Mouse (Mus musculus) mouse embryonic stem cell (cell line): Measurements from ENCODE around the gene Gpc3.
"Not testable (repeated sequence)": the region's sequence is repeated elsewhere in the genome, so short reads cannot be mapped to it uniquely, and the experiment has no call there.

ENCODE experiments used
- in situ Hi-C, 2 experiments: fragments of 300-500 bp; cut with MboI; formaldehyde crosslinking; loops; 1 replicate in 1 of 2; 3 replicates in 1 of 2; pipeline ENCODE4 v1.14.3; 2019 to 2020; ENCODE audit warnings: low sequenced_read_pairs in 2 of 2, low pct_unique_long_range_greater_than_20kb in 1 of 2, mixed read lengths in 1 of 2; ENCODE audit not compliant: unreplicated experiment in 1 of 2

Gpc3 gene

GRCm38 (mm10) chrX:52350631-52351030 lies 263.1 kb downstream of the Gpc3 start:
- in situ Hi-C loops = loop anchor here in 1 of 2 experiments (25.0 kb wide), 1 partner anchor 188 kb away; the partner anchor contains the start of gene Gpc4

- in situ Hi-C loops = no loop called here
Measured at GRCm38 (mm10) chrX:52348773-52349172, 265.0 kb downstream of the Gpc3 start.

GRCm38 (mm10) chrX:52344018-52344417 lies 269.7 kb downstream of the Gpc3 start:
- in situ Hi-C loops = no loop called here

- in situ Hi-C loops = no loop called here
Measured at GRCm38 (mm10) chrX:52340251-52340650, 273.5 kb downstream of the Gpc3 start.

- in situ Hi-C loops = no loop called here
Measured at GRCm38 (mm10) chrX:52321791-52322190, 292.0 kb downstream of the Gpc3 start.

GRCm38 (mm10) chrX:52320653-52321052 lies 293.1 kb downstream of the Gpc3 start:
- in situ Hi-C loops = no loop called here

- in situ Hi-C loops = no loop called here
Measured at GRCm38 (mm10) chrX:52310976-52311375, 302.8 kb downstream of the Gpc3 start.

GRCm38 (mm10) chrX:52305226-52305625 lies 308.5 kb downstream of the Gpc3 start:
- in situ Hi-C loops = no loop called here

GRCm38 (mm10) chrX:52288792-52289191 lies 325.0 kb downstream of the Gpc3 start:
- in situ Hi-C loops = no loop called here

- in situ Hi-C loops = no loop called here
Measured at GRCm38 (mm10) chrX:52287944-52288343, 325.8 kb downstream of the Gpc3 start.

- in situ Hi-C loops = no loop called here
Measured at GRCm38 (mm10) chrX:52282070-52282469, 331.7 kb downstream of the Gpc3 start.

GRCm38 (mm10) chrX:52281103-52281900 lies 332.4 kb downstream of the Gpc3 start:
- in situ Hi-C loops = no loop called here

GRCm38 (mm10) chrX:52278687-52279359 lies 334.9 kb downstream of the Gpc3 start:
- in situ Hi-C loops = no loop called here

- in situ Hi-C loops = no loop called here
Measured at GRCm38 (mm10) chrX:52277599-52277998, 336.2 kb downstream of the Gpc3 start.

GRCm38 (mm10) chrX:52273016-52273415 lies 340.7 kb downstream of the Gpc3 start:
- in situ Hi-C loops = no loop called here

- in situ Hi-C loops = no loop called here
Measured at GRCm38 (mm10) chrX:52261991-52262390, 351.8 kb downstream of the Gpc3 start.

GRCm38 (mm10) chrX:52261546-52261945 lies 352.2 kb downstream of the Gpc3 start:
- in situ Hi-C loops = no loop called here

GRCm38 (mm10) chrX:52259771-52260170 lies 354.0 kb downstream of the Gpc3 start:
- in situ Hi-C loops = not testable (repeated sequence)

- in situ Hi-C loops = no loop called here
Measured at GRCm38 (mm10) chrX:52254526-52254925, 359.2 kb downstream of the Gpc3 start.
